Mouse (Mus musculus): ENCODE results near the gene Atp2a3.

DNA sequence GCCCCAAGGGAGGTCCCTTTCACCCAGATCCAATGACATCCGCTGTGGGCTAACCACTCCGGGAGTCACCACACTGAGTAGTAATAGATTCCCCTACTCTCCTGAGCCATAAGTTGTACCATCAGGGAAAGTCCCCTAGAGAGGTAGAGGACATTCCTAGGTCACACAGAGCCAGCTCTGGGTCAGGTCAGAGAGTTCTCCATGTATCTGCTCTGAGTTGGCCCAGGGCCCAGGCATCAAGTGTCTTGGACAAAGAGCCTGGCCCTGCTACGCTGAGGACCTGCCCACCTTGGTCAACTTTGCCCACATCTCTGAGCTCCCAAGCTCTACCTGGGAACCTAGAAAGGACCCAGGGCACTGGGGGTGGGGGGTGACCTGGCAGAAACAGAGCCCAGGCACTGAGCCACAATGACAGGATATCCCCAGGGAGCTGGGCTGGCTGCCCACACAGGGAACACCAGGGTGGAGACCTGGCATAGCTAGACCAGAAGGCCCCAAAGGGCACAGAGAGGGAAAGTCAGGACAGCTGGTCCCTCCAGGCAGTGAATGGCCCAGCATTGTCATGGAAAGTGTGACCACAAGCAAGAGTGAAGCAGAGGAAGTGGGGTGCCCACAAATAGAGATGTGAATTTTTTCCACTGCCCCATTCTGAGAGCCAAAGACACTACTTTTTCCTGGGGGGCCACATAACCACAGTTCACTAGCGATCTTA lies 7.4 kb upstream of the Atp2a3 start:
- TF ChIP-seq CTCF (IDR thresholded peaks at IDR 0.05; ENCODE audit: low read depth) (no peak), EP300 (IDR thresholded peaks at IDR 0.05; ENCODE audit: low read depth) (no peak)
